ENCODE assay signal across 14 mouse cellular contexts in the genomic region with DNA sequence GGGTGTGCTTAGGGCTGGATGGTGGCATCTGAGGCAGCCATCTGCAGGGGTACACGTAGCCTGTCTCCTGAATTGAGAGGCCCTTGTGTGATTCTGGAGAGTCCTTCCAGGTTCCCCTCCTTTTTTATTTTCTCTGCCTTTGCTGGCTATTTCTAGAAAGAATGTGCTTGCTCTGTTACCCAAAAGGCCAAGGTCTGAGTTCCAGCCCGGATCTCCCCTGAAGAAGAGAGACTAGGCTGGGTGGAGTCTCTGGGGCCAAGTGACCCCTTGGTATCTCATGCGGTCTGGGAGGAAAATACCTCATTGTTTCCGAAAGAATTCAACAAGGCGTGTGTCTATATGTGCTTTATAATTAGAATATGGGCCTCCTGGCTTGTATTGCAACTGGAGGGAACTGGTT. TPM values are rescaled to one million over a fixed set of nuclear protein-coding genes. Genes with fewer than 3 reads are reported as not detected.
A peak's percentile ranks its signal among the peaks of the same experiment; 100 is the strongest.
DNase-seq lines count a peak whose midpoint lies in the region; ATAC-seq and TF ChIP-seq lines count a peak whose summit lies in the region.
"Had no signal": no experiment of that assay in that cellular context is flagged by ENCODE, and none has a peak within 500 bp of the region (broad histone marks: within the 10 kb centered on the region; RNA-seq: fewer than 3 reads in every experiment).

No protein-coding gene starts in this region.

- H3K27ac ChIP-seq in heart, embryonic 13.5 days (replicated peaks): peak overlapping the region; percentile 91
- H3K27ac ChIP-seq in lung, embryonic 15.5 days: peak overlapping the region; percentile 78
- peak overlapping the region; percentile 88 for H3K27ac ChIP-seq in stomach, embryonic 16.5 days (ENCODE audit: low read length)
- H3K27ac ChIP-seq: limb, embryonic 13.5 days had no signal

- H3K4me2 ChIP-seq in heart, embryonic 13.5 days: peak overlapping the region; percentile 75; the same call in 1 of the 2 replicates
- no peak overlapping the region for H3K4me2 ChIP-seq in lung, embryonic 15.5 days
- no peak overlapping the region for H3K4me2 ChIP-seq in stomach, embryonic 16.5 days (ENCODE audit: low read depth, low read length)

- TF ChIP-seq POLR2A in lung, adult 2 months (IDR thresholded peaks at IDR 0.05; ENCODE audit: borderline replicate concordance, extremely low read depth, low read depth, low read length): no peak

- no peaks in the 10 kb centered on the region for H3K27me3 ChIP-seq in heart, embryonic 13.5 days (replicated peaks)
- no peaks in the 10 kb centered on the region for H3K27me3 ChIP-seq in lung, embryonic 15.5 days
- H3K27me3 ChIP-seq in stomach, embryonic 16.5 days (ENCODE audit: control insufficient read depth, insufficient read depth, low read length): no peaks in the 10 kb centered on the region
- H3K27me3 ChIP-seq: limb, embryonic 13.5 days had no signal

- WGBS in heart, embryonic 13.5 days: 50% methylated on average over 5 of the region's 5 CpGs
- 46% methylated on average over 5 of the region's 5 CpGs for WGBS in lung, embryonic 15.5 days
- WGBS in lung, adult 2 months: 54% methylated on average over 5 of the region's 5 CpGs
- WGBS in stomach, embryonic 16.5 days: 64% methylated on average over 5 of the region's 5 CpGs

- no peak for ATAC-seq in heart, embryonic 13.5 days (ENCODE audit: extremely low read depth, insufficient number of reproducible peaks, low FRiP score, low TSS enrichment)
- no peak for ATAC-seq in lung, embryonic 15.5 days (ENCODE audit: borderline replicate concordance, extremely low read depth, low FRiP score, low TSS enrichment)
- no peak for ATAC-seq in stomach, embryonic 16.5 days (ENCODE audit: insufficient read depth, low FRiP score)
- ATAC-seq: activated CD4-positive, CD25-positive, alpha-beta regulatory T cell, adult 4 months had no signal

- H3K4me3 ChIP-seq in heart, embryonic 13.5 days: no peak overlapping the region
- no peak overlapping the region for H3K4me3 ChIP-seq in lung, embryonic 15.5 days
- H3K4me3 ChIP-seq in lung, adult 2 months (replicated peaks; ENCODE audit: extremely low read depth, low read depth, low read length): no peak overlapping the region
- no peak overlapping the region for H3K4me3 ChIP-seq in stomach, embryonic 16.5 days (replicated peaks; ENCODE audit: low read length)
- H3K4me3 ChIP-seq: limb, embryonic 13.5 days had no signal

- H3K36me3 ChIP-seq in heart, embryonic 13.5 days: no peaks in the 10 kb centered on the region
- no peaks in the 10 kb centered on the region for H3K36me3 ChIP-seq in lung, embryonic 15.5 days
- no peaks in the 10 kb centered on the region for H3K36me3 ChIP-seq in stomach, embryonic 16.5 days (ENCODE audit: control insufficient read depth, insufficient read depth, low read length)
- H3K36me3 ChIP-seq: limb, embryonic 13.5 days had no signal

- DNase-seq in adrenal gland, adult (ENCODE audit: inconsistent age in 2 of 2, low spot score in 1 of 2): peak; percentile 60 to 81
- no peak for DNase-seq in adrenal gland, postnatal 10 days
- no peak for DNase-seq in heart, adult 18-20 months
- no peak for DNase-seq in lung, adult 2 months
- DNase-seq in spleen, postnatal 4 days (ENCODE audit: low spot score in 2 of 2): no peak
- DNase-seq: cerebellum, adult 9-10 months; embryo, embryonic 11 days; right cerebral cortex, postnatal 14 days; thymus, postnatal 14 days had no signal

- TF ChIP-seq CTCF in lung, adult 2 months (IDR thresholded peaks at IDR 0.05; ENCODE audit: insufficient read depth, low read length): no peak

- H3K9ac ChIP-seq in heart, embryonic 13.5 days: peak overlapping the region; percentile 52
- H3K9ac ChIP-seq in lung, embryonic 15.5 days: no peak overlapping the region
- no peak overlapping the region for H3K9ac ChIP-seq in stomach, embryonic 16.5 days (ENCODE audit: low read length)
- H3K9ac ChIP-seq: limb, embryonic 13.5 days had no signal

- no peaks in the 10 kb centered on the region for H3K9me3 ChIP-seq in heart, embryonic 13.5 days
- H3K9me3 ChIP-seq in lung, embryonic 15.5 days: no peaks in the 10 kb centered on the region
- no peaks in the 10 kb centered on the region for H3K9me3 ChIP-seq in stomach, embryonic 16.5 days (replicated peaks; ENCODE audit: control insufficient read depth, low read length)
- H3K9me3 ChIP-seq: limb, embryonic 13.5 days had no signal

- peaks cover 57% of the 10 kb centered on the region for H3K4me1 ChIP-seq in heart, embryonic 13.5 days
- peaks cover 42% of the 10 kb centered on the region for H3K4me1 ChIP-seq in lung, embryonic 15.5 days
- H3K4me1 ChIP-seq in lung, adult 2 months (ENCODE audit: control insufficient read depth, insufficient read depth, low read length): peaks cover 22% of the 10 kb centered on the region
- peaks cover 28% of the 10 kb centered on the region for H3K4me1 ChIP-seq in stomach, embryonic 16.5 days (ENCODE audit: control insufficient read depth, insufficient read depth, low read length)

RNA-seq across cellular contexts. Expression of a gene that starts 41.8 kb away (rescaled TPM):
- total RNA-seq in adrenal gland, postnatal 10 days (2021): 10 to 100 TPM; 40.7 to 51.1 TPM
- polyA plus RNA-seq in heart, embryonic 13.5 days (2015; fragmentation: Nextera tagmentation; extraction: Ambion mirVana): 25.8 and 27.3 TPM in 2 replicates
- total RNA-seq in heart, adult 18-20 months (2021): 10 to 100 TPM; 39.1 to 44.2 TPM
- 33.1 and 34.9 TPM in 2 replicates for polyA plus RNA-seq in lung, embryonic 15.5 days (2015; fragmentation: Nextera tagmentation; extraction: Ambion mirVana)
- 7.0 and 13.8 TPM in 2 replicates for polyA plus RNA-seq in lung, adult 2 months (2012; rRNA removed)
- polyA plus RNA-seq in stomach, embryonic 16.5 days (2015; fragmentation: Nextera tagmentation; extraction: Ambion mirVana): 42.0 and 48.7 TPM in 2 replicates
- polyA plus RNA-seq: activated CD4-positive, CD25-positive, alpha-beta regulatory T cell, adult 4 months had no signal

Comparison
In these comparisons a context has a peak if more than half of its experiments do, and no peak if none do; other contexts are left out.
1. DNase-seq: peak in adrenal gland, adult (2 of 2); none in adrenal gland, postnatal 10 days (single experiment), heart, adult 18-20 months (0 of 2), lung, adult 2 months (single experiment) and spleen, postnatal 4 days (0 of 2).
2. Peak in every context shown above with its lines, with median percentiles within 50 percentile points of each other: H3K27ac ChIP-seq.